Comparison of ENCODE assay signal across 8 mouse cellular contexts in genomic region chr12:110398351-110398750, GRCm38 (mm10). TPM values are rescaled to one million over a fixed set of nuclear protein-coding genes. Genes with fewer than 3 reads are reported as not detected.
DNase-seq lines count a peak whose midpoint lies in the region.

No protein-coding gene starts in this region.

- intact Hi-C loops in heart, postnatal 10 days (cut with DNase I): loop anchor here (5.0 kb wide), 1 partner anchor 961 kb away; no protein-coding TSS in a partner anchor
- intact Hi-C loops in gastrocnemius, postnatal 36 days (cut with DNase I): loop anchor here (2.0 kb wide), 1 partner anchor 1496 kb away; no protein-coding TSS in a partner anchor

- H3K36me3 ChIP-seq in splenic B cell, adult 2 months (ENCODE audit: control insufficient read depth, insufficient read depth, low read length, poor library complexity, severe bottlenecking): no peaks in the 10 kb centered on the region

- H3K27me3 ChIP-seq in splenic B cell, adult 2 months (ENCODE audit: control insufficient read depth, insufficient read depth, low read length, poor library complexity, severe bottlenecking): no peaks in the 10 kb centered on the region

- DNase-seq in heart, postnatal 10 days: peak; percentile 62 to 79
- DNase-seq in heart, adult 8-10 months (ENCODE audit: low spot score): no peak
- peak; percentile 91 for DNase-seq in NIH3T3 (ENCODE audit: low read depth)
- DNase-seq in cerebellum, postnatal 14 days: peak; percentile 90
- peak; percentile 55 to 65 for DNase-seq in gastrocnemius, postnatal 36 days
- DNase-seq in layer of hippocampus, postnatal 36 days: peak; percentile 72 to 76
- peak; percentile 79 for DNase-seq in mesoderm, embryonic 11.5 days (ENCODE audit: low read depth, low spot score)
- DNase-seq in splenic B cell, adult 2 months (ENCODE audit: low read depth, low spot score): peak; percentile 75

RNA-seq across cellular contexts. Expression of gene Ppp2r5c, which starts 48.6 kb away (rescaled TPM):
- 100 to 1,000 TPM; 112 to 124 TPM for total RNA-seq in heart, postnatal 10 days (2021)
- total RNA-seq in heart, adult 8-10 months (2022): 10 to 100 TPM; 88.9 to 96.8 (median 93.6) TPM
- 10 to 100 TPM; 61.1 to 68.9 TPM for total RNA-seq in gastrocnemius, postnatal 36 days (2021)
- 100 to 1,000 TPM; 228 to 249 TPM for total RNA-seq in layer of hippocampus, postnatal 36 days (2021)
